Mouse (Mus musculus) G1E (cell line): ENCODE data around the gene Btg1. TPM values are rescaled to one million over a fixed set of nuclear protein-coding genes. Genes with fewer than 3 reads are reported as not detected.

Experiments
- ATAC-seq: 2 replicates; pipeline ENCODE4 v1.8.0; 2016; ENCODE audit warnings: mild to moderate bottlenecking; ENCODE audit not compliant: insufficient number of reproducible peaks, poor library complexity, low FRiP score, severe bottlenecking; ENCODE audit errors: extremely low read depth
- DNase-seq: peaks from one replicate; pipeline ENCODE4 v3.0.0; 2012; ENCODE audit warnings: low spot score
- H3K27me3 ChIP-seq: 2 replicates; pipeline ENCODE4 v1.6.1; 2012; ENCODE audit warnings: mild to moderate bottlenecking, low read length, inconsistent platforms; ENCODE audit not compliant: insufficient read depth
- H3K36me3 ChIP-seq: replicated peaks from 2 replicates; pipeline ENCODE3; 2012; ENCODE audit warnings: mild to moderate bottlenecking, inconsistent platforms
- H3K4me1 ChIP-seq: 2 replicates; pipeline ENCODE4 v1.6.1; 2012; ENCODE audit warnings: low read depth, low read length, inconsistent platforms, mixed read lengths; ENCODE audit not compliant: insufficient read depth
- H3K4me3 ChIP-seq: 2 replicates; pipeline ENCODE4 v1.5.1; 2012; ENCODE audit warnings: low read depth, mild to moderate bottlenecking, inconsistent platforms, low read length, moderate library complexity, mixed read lengths
- H3K9me3 ChIP-seq: replicated peaks from 2 replicates; pipeline ENCODE4 v1.6.1; 2012; ENCODE audit warnings: inconsistent platforms
- CTCF ChIP-seq: IDR thresholded peaks from 2 replicates; pipeline ENCODE4 v1.5.1; 2012; ENCODE audit warnings: low read depth, low read length, inconsistent platforms, mixed read lengths
- GATA1 ChIP-seq: IDR thresholded peaks from 2 replicates; pipeline ENCODE4 v1.6.1; 2012; ENCODE audit warnings: borderline replicate concordance, low read length, inconsistent platforms, mixed read lengths
- GATA2 ChIP-seq: IDR thresholded peaks from 2 replicates; pipeline ENCODE4 v1.6.1; 2012; ENCODE audit warnings: low read depth, low read length, inconsistent platforms, borderline replicate concordance
- POLR2AphosphoS5 ChIP-seq: IDR thresholded peaks from 2 replicates; pipeline ENCODE4 v1.6.1; 2012; ENCODE audit warnings: low read depth, low read length, inconsistent platforms; ENCODE audit not compliant: insufficient replicate concordance
- TAL1 ChIP-seq: conservative IDR thresholded peaks from 2 replicates; pipeline ENCODE4 v1.6.1; 2012; ENCODE audit warnings: low read depth, low read length, inconsistent platforms, mixed read lengths
- polyA plus RNA-seq: library from polyadenylated mRNA; stranded (reverse); fragments of >175 nt; gene quantifications from 2 replicates; pipeline ENCODE4 v1.2.3, GENCODE M21; 2012
- total RNA-seq, 2 experiments: library from RNA; stranded (forward) in 1 of 2; stranded (reverse) in 1 of 2; fragments of 200-1000 nt in 1 of 2; fragments of >200 nt in 1 of 2; fragmentation: Nextera tagmentation in 1 of 2; gene quantifications; 2 replicates each; pipeline ENCODE4 v1.2.3; 2014 to 2017

Gene Btg1
- total and polyA plus RNA-seq, 3 experiments: 8.0 to 19.4 (median 11.0) TPM

- H3K4me3 ChIP-seq: peak overlapping the region; percentile 45; the same call in 1 of the 2 replicates
- ATAC-seq (no peak), DNase-seq (no peak)
- peaks cover 34% of the 10 kb centered on the region for H3K36me3 ChIP-seq
- H3K4me1 ChIP-seq: peaks cover 40% of the 10 kb centered on the region
- no peak for TF ChIP-seq GATA1
- H3K27me3 ChIP-seq: no peaks in the 10 kb centered on the region
- H3K9me3 ChIP-seq: no peaks in the 10 kb centered on the region
Observed at GRCm38 (mm10) chr10:96619951-96620889, 3.4 kb downstream of the Btg1 start.

- H3K27me3 ChIP-seq: no peaks in the 10 kb centered on the region
- peaks cover 34% of the 10 kb centered on the region for H3K36me3 ChIP-seq
- no peaks in the 10 kb centered on the region for H3K9me3 ChIP-seq
- no peak overlapping the region; the same call in 1 of the 2 replicates for H3K4me3 ChIP-seq
- H3K4me1 ChIP-seq: peaks cover 45% of the 10 kb centered on the region
- no peak for ATAC-seq
- no peak for DNase-seq
- TF ChIP-seq GATA1: no peak
- TF ChIP-seq POLR2AphosphoS5: no peak
- TF ChIP-seq GATA2: no peak
- no peak for TF ChIP-seq TAL1
- TF ChIP-seq CTCF: no peak
Observed at GRCm38 (mm10) chr10:96620890-96621271, 4.1 kb downstream of the Btg1 start.

- H3K27me3 ChIP-seq: no peaks in the 10 kb centered on the region
- H3K4me1 ChIP-seq: peaks cover 39% of the 10 kb centered on the region
- no peak for DNase-seq
- H3K4me3 ChIP-seq: no peak overlapping the region
- H3K9me3 ChIP-seq: no peaks in the 10 kb centered on the region
- no peak for ATAC-seq
- peaks cover 34% of the 10 kb centered on the region for H3K36me3 ChIP-seq
- TF ChIP-seq POLR2AphosphoS5 (no peak), GATA2 (no peak), TAL1 (no peak), GATA1 (no peak), CTCF (no peak)
Observed at GRCm38 (mm10) chr10:96621361-96621945, 4.6 kb downstream of the Btg1 start.

- Histone ChIP-seq H3K36me3 (peaks cover 34% of the 10 kb centered on the region), H3K4me3 (no peak overlapping the region), H3K27me3 (no peaks in the 10 kb centered on the region), H3K4me1 (peaks cover 39% of the 10 kb centered on the region), H3K9me3 (no peaks in the 10 kb centered on the region)
- TF ChIP-seq CTCF: no peak
- TF ChIP-seq GATA2: no peak
- no peak for TF ChIP-seq TAL1
- TF ChIP-seq POLR2AphosphoS5: no peak
- no peak for TF ChIP-seq GATA1
- DNase-seq (no peak), ATAC-seq (no peak)
Observed at GRCm38 (mm10) chr10:96621980-96622645, 5.3 kb downstream of the Btg1 start.

- H3K36me3 ChIP-seq: peaks cover 37% of the 10 kb centered on the region
- TF ChIP-seq POLR2AphosphoS5 (no peak), CTCF (no peak), TAL1 (no peak), GATA2 (no peak), GATA1 (no peak)
- peaks cover 39% of the 10 kb centered on the region for H3K4me1 ChIP-seq
- H3K4me3 ChIP-seq: no peak overlapping the region
- DNase-seq (no peak), ATAC-seq (no peak)
- no peaks in the 10 kb centered on the region for H3K9me3 ChIP-seq
- H3K27me3 ChIP-seq: no peaks in the 10 kb centered on the region
Observed at GRCm38 (mm10) chr10:96622761-96623632, 6.2 kb downstream of the Btg1 start.

- H3K4me3 ChIP-seq: no peak overlapping the region
- no peaks in the 10 kb centered on the region for H3K9me3 ChIP-seq
- H3K36me3 ChIP-seq: peaks cover 37% of the 10 kb centered on the region
- ATAC-seq (no peak), DNase-seq (no peak)
- H3K27me3 ChIP-seq: no peaks in the 10 kb centered on the region
- peaks cover 39% of the 10 kb centered on the region for H3K4me1 ChIP-seq
- TF ChIP-seq GATA2: no peak
- no peak for TF ChIP-seq POLR2AphosphoS5
- no peak for TF ChIP-seq TAL1
- no peak for TF ChIP-seq GATA1
- no peak for TF ChIP-seq CTCF
Observed at GRCm38 (mm10) chr10:96623633-96624195, 6.9 kb downstream of the Btg1 start.
